Mouse (Mus musculus) embryonic facial prominence, embryonic 12.5 days (tissue): ENCODE results near the gene Adprhl1. TPM values are rescaled to one million over a fixed set of nuclear protein-coding genes. Genes with fewer than 3 reads are reported as not detected.
A peak's percentile ranks its signal among the peaks of the same experiment; 100 is the strongest.

ENCODE experiments used
- ATAC-seq: fragments of 200-750 bp; cut with Nextera tagmentation; 2 replicates; pipeline ENCODE4 v1.8.0; 2017; ENCODE audit not compliant: insufficient number of reproducible peaks, insufficient read depth, low FRiP score, low TSS enrichment
- H3K27ac ChIP-seq: fragments of 300-500 bp; sonication (generic); 2 replicates; pipeline ENCODE4 v1.5.1; 2016; ENCODE audit warnings: mild to moderate bottlenecking
- H3K27me3 ChIP-seq: fragments of 300-500 bp; sonication (generic); 2 replicates; pipeline ENCODE4 v1.6.1; 2016; ENCODE audit warnings: mild to moderate bottlenecking, moderate library complexity
- H3K36me3 ChIP-seq: fragments of 300-500 bp; sonication (generic); 2 replicates; pipeline ENCODE4 v1.6.1; 2016; ENCODE audit warnings: mild to moderate bottlenecking
- H3K4me1 ChIP-seq: fragments of 300-500 bp; sonication (generic); 2 replicates; pipeline ENCODE4 v1.6.1; 2016
- H3K4me2 ChIP-seq: fragments of 300-500 bp; sonication (generic); replicated peaks from 2 replicates; pipeline ENCODE4 v1.6.1; 2016; ENCODE audit warnings: mild to moderate bottlenecking, moderate library complexity
- H3K4me3 ChIP-seq: fragments of 300-500 bp; sonication (generic); 2 replicates; pipeline ENCODE4 v1.5.1; 2016; ENCODE audit warnings: mild to moderate bottlenecking
- H3K9ac ChIP-seq: fragments of 300-500 bp; sonication (generic); 2 replicates; pipeline ENCODE4 v1.6.1; 2016; ENCODE audit warnings: mild to moderate bottlenecking, moderate library complexity
- H3K9me3 ChIP-seq: fragments of 300-500 bp; sonication (generic); 2 replicates; pipeline ENCODE4 v1.6.1; 2016; ENCODE audit warnings: mild to moderate bottlenecking, moderate library complexity
- WGBS: fragments of 180-500 bp; shearing (Covaris S2); methylation state at CpG from one replicate; pipeline ENCODE4 v1.1.7; 2016; 5-methylcytosine and 5-hydroxymethylcytosine counted together
- polyA plus RNA-seq: library from polyadenylated mRNA; unstranded; fragments of >200 nt; fragmentation: Nextera tagmentation; extraction: Ambion mirVana; gene quantifications from 2 replicates; pipeline ENCODE4 v1.2.1, GENCODE M21; 2016

The Adprhl1 gene
- polyA plus RNA-seq, 1 experiment from 2014 or later, result 0.49 TPM

DNA sequence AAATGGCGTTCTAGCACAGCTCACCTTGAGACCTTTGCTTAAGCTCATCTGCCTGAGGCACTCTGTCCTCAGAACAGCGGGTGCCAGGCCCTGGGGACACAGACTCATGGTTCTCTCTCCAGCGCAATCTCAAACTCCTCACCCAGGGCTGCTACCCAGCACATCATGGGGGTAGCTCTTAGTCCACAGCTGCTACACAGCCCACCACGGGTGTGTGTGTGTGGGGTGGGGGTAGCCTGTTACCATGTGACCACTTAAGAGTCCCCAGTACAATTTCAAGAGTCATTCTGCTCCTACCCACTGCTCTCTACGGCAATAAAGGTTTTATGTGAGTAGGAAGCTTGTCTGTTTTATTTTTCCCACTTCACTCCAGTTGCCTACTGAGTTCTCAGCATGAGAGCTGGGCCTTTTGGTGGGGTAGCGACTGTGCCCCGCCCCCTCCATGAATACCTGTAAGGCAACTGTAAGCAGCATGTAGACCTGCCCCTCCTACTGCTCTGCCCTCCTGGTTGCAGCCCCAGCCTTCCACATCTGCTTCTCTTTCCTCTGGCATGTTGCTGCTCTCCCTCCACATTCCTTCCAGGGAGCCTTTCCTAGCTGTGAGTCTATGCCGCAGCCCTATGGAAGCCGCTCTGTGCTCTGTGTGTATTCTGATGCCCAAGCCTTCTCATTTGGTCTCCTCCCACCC is 24.9 kb downstream of the Adprhl1 start:
- Histone ChIP-seq H3K4me1 (no peaks in the 10 kb centered on the region), H3K9me3 (no peaks in the 10 kb centered on the region), H3K9ac (no peak overlapping the region), H3K4me2 (no peak overlapping the region), H3K4me3 (no peak overlapping the region), H3K27me3 (peaks cover 4% of the 10 kb centered on the region; the same call in 1 of the 2 replicates), H3K36me3 (no peaks in the 10 kb centered on the region), H3K27ac (no peak overlapping the region)
- no peak for ATAC-seq
- WGBS, result 47% methylated on average over 9 of the region's 9 CpGs

DNA sequence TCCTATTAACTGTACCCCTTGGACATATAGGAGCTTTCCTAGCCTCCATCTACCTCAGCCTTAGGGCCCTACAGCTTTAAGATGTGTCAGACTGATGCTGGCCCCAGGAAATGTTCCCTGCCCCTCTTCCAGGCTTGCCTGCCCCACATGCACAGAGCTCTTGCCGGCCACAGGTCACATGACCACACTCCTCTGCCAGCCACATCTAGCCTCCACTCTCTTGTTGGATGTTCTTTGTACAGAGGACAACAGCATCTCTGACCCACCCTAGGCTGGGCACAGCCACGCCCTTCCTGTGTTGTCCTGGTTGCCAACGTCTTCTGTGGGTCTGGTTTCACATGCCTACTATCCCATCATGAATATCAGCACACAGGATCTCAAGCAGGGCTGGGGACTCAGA is 26.8 kb downstream of the Adprhl1 start:
- no peak overlapping the region for H3K27ac ChIP-seq
- no peak overlapping the region for H3K9ac ChIP-seq
- ATAC-seq, result no peak
- H3K4me3 ChIP-seq, result no peak overlapping the region
- H3K27me3 ChIP-seq, result 0 out of 2 replicates have a peak, but pooled peaks cover 4% of the 10 kb centered on the region
- H3K36me3 ChIP-seq, result no peaks in the 10 kb centered on the region
- H3K4me1 ChIP-seq, result no peaks in the 10 kb centered on the region
- no peaks in the 10 kb centered on the region for H3K9me3 ChIP-seq
- H3K4me2 ChIP-seq, result no peak overlapping the region
- 68% methylated on average over 3 of the region's 3 CpGs for WGBS

GRCm38 (mm10) chr8:13226288-13226687 is 27.7 kb downstream of the Adprhl1 start:
- H3K9me3 ChIP-seq, result no peaks in the 10 kb centered on the region
- 47% methylated on average over 6 of the region's 6 CpGs for WGBS
- 0 out of 2 replicates have a peak, but pooled peaks cover 4% of the 10 kb centered on the region for H3K27me3 ChIP-seq
- no peak overlapping the region for H3K9ac ChIP-seq
- H3K4me2 ChIP-seq, result no peak overlapping the region
- H3K36me3 ChIP-seq, result no peaks in the 10 kb centered on the region
- H3K4me1 ChIP-seq, result no peaks in the 10 kb centered on the region
- peak; percentile 43; the same call in 1 of the 2 replicates for ATAC-seq
- no peak overlapping the region for H3K4me3 ChIP-seq
- H3K27ac ChIP-seq, result no peak overlapping the region

DNA sequence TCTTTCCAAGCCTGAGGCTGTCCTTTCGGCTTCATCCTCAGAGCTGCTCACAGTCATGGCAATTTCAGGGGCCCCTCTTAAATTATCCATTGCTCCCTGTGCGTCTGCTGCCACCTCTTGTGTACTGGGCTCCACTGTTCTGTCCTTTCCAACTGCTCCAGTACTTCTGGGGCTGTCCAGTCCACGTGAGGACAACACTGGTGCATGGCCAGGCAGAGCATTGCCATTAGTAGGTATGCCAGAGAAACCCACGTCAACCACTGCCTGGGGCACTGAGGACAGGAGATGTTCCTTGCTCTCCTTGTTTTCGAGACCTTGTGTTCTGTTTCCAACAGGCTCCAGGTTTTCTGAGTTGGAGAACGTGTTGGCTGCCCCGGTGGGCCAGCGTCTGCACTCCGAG is 29.5 kb downstream of the Adprhl1 start:
- H3K9me3 ChIP-seq, result no peaks in the 10 kb centered on the region
- 0 out of 2 replicates have a peak, but pooled peaks cover 4% of the 10 kb centered on the region for H3K27me3 ChIP-seq
- no peak overlapping the region for H3K27ac ChIP-seq
- no peak overlapping the region for H3K4me2 ChIP-seq
- ATAC-seq, result no peak
- no peak overlapping the region for H3K9ac ChIP-seq
- H3K4me3 ChIP-seq, result no peak overlapping the region
- WGBS, result 81% methylated on average over 9 of the region's 9 CpGs
- no peaks in the 10 kb centered on the region for H3K36me3 ChIP-seq
- H3K4me1 ChIP-seq, result no peaks in the 10 kb centered on the region

DNA sequence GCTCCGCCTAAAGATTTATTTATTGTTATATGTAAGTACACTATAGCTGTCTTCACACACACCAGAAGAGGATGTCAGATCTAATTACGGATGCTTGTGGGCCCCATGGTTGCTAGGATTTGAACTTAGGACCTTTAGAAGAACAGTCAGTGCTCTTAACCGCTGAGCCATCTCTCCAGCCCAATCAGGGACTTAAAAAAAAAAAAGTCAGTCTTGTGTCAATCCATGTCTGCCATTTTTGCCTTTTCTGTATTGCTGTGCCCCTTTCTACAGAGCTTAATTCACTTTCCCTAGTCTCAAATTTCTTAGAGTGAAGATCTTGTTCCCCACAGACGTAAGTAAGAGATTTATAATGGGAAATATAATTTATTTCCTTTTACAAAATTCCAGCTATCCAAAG is 35.5 kb downstream of the Adprhl1 start:
- H3K36me3 ChIP-seq, result no peaks in the 10 kb centered on the region
- no peak overlapping the region for H3K9ac ChIP-seq
- no peaks in the 10 kb centered on the region for H3K9me3 ChIP-seq
- no peak overlapping the region for H3K4me2 ChIP-seq
- H3K4me1 ChIP-seq, result peaks cover 4% of the 10 kb centered on the region
- WGBS, result 78% methylated on average over 4 of the region's 4 CpGs
- H3K4me3 ChIP-seq, result no peak overlapping the region
- no peaks in the 10 kb centered on the region for H3K27me3 ChIP-seq
- H3K27ac ChIP-seq, result no peak overlapping the region
- no peak for ATAC-seq

GRCm38 (mm10) chr8:13217986-13218385 is 36.0 kb downstream of the Adprhl1 start:
- Histone ChIP-seq H3K4me2 (no peak overlapping the region), H3K27me3 (no peaks in the 10 kb centered on the region), H3K9me3 (no peaks in the 10 kb centered on the region), H3K4me1 (peaks cover 9% of the 10 kb centered on the region), H3K36me3 (no peaks in the 10 kb centered on the region), H3K9ac (no peak overlapping the region), H3K4me3 (no peak overlapping the region), H3K27ac (no peak overlapping the region)
- ATAC-seq, result no peak

DNA sequence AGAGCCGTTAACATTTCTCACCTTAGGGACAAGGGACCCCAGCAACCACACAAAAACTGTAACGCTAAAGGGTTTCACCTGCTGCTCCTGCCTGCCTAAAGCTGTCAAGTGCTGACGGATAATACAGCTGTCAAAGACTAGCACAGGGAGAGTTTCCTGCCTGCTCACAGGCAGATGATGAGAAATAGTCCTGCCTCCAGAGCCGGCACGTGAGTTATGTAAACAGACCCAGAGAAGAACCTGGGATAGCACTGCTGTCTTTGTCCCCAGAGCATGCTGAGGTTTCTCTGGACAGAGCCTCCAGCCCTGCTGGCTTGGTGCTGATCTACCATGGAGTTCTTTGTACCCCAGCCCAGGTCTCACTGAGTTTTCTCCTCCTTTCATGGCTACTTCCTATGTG is 36.9 kb downstream of the Adprhl1 start:
- ATAC-seq, result no peak
- no peaks in the 10 kb centered on the region for H3K9me3 ChIP-seq
- no peak overlapping the region for H3K4me3 ChIP-seq
- H3K27ac ChIP-seq, result no peak overlapping the region
- peaks cover 9% of the 10 kb centered on the region for H3K4me1 ChIP-seq
- H3K36me3 ChIP-seq, result no peaks in the 10 kb centered on the region
- H3K9ac ChIP-seq, result no peak overlapping the region
- WGBS, result 57% methylated on average over 5 of the region's 5 CpGs
- H3K4me2 ChIP-seq, result no peak overlapping the region
- no peaks in the 10 kb centered on the region for H3K27me3 ChIP-seq

GRCm38 (mm10) chr8:13216386-13216785 is 37.6 kb downstream of the Adprhl1 start:
- Histone ChIP-seq H3K4me3 (no peak overlapping the region), H3K27me3 (no peaks in the 10 kb centered on the region), H3K9ac (no peak overlapping the region), H3K4me1 (peaks cover 9% of the 10 kb centered on the region), H3K4me2 (no peak overlapping the region), H3K36me3 (no peaks in the 10 kb centered on the region), H3K27ac (no peak overlapping the region), H3K9me3 (no peaks in the 10 kb centered on the region)
- no peak for ATAC-seq
- WGBS, result 74% methylated on average over 8 of the region's 8 CpGs

DNA sequence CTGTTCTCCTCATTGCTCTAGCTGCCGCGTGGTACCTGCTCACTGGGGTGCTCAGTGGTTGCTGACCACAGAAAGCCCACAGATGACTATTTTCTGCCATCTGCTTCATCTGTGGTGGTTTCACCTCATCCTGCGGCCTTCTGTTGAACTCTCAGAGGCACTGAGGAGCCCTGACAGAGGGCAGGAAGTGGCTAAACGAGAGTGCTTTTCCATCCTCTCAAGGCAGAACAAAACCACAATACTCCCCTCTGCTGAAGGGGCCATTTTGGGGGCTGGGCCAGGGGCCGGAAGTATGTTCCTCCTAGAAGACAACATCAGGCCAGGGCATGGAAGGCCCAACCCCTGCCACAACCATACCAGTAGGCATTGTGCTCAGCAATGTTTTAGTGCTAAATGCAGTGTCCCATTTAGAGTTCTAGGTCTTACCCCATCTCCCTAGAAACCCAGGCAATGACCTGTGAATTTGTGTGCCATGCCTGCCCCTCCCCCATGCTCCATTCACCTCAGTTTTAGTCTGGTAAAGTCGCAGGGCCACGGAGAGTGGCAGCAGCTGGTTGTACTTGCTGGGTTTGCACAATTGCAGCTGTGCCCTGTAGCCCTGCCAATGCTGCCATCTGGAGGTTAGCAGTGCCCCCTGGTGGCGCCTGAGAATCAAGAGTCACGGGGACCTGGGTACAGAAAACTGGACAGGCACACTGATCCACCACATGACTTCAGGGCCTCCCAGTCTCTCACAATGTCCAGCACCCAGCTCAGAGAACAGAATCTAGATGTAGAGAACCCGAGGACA is 40.3 kb downstream of the Adprhl1 start:
- Histone ChIP-seq H3K4me3 (no peak overlapping the region), H3K27ac (no peak overlapping the region), H3K9me3 (no peaks in the 10 kb centered on the region), H3K9ac (no peak overlapping the region), H3K27me3 (no peaks in the 10 kb centered on the region), H3K36me3 (no peaks in the 10 kb centered on the region), H3K4me2 (0 out of 2 replicates have a peak overlapping the region, but pooled peaks have one; percentile 29), H3K4me1 (peaks cover 9% of the 10 kb centered on the region)
- WGBS, result 21% methylated on average over 10 of the region's 10 CpGs
- ATAC-seq, result no peak

GRCm38 (mm10) chr8:13209770-13210169 is 44.2 kb downstream of the Adprhl1 start:
- Histone ChIP-seq H3K4me2 (no peak overlapping the region), H3K27me3 (no peaks in the 10 kb centered on the region), H3K36me3 (no peaks in the 10 kb centered on the region), H3K9ac (no peak overlapping the region), H3K9me3 (no peaks in the 10 kb centered on the region), H3K4me3 (no peak overlapping the region), H3K27ac (no peak overlapping the region), H3K4me1 (peaks cover 9% of the 10 kb centered on the region)
- 68% methylated on average over 1 of the region's 1 CpGs for WGBS
- ATAC-seq, result no peak

DNA sequence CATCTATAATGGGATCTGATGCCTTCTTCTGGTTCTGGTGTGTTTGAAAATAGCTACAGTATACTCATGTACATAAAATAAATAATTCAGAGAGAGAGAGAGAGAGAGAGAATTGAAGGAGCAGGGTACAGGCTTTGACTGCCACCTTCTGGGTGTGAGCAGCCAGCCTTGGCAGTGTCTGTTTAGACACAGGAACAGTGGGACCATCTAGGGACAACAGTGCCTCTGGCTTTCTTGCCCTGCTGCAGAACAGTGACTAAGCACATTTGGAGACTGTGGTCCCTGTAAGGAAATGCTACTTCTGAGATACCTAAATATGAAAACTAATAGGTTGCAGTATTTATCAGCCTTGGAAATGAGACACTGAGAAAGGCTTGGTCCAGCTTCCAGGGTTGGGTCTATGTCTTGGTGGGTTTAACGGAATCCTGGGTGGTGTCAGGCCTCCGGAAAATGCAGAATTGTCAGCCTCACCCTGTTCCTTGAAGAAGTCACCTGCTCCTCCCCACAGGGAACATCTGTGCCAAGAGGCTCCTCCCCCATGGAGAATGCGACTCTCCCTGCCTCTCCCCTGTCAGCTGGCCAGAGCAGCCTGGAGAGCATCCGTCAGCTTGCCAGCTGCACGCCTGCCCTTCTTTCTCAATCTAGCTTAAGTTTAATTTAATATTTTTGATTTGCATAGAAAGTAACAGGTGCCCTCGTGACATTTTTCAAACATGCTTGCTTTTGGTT is 45.2 kb downstream of the Adprhl1 start:
- WGBS, result 46% methylated on average over 6 of the region's 6 CpGs
- ATAC-seq, result no peak
- no peak overlapping the region for H3K27ac ChIP-seq

More for the DNA sequence above, 45.2 kb downstream of the Adprhl1 start:
- H3K36me3 ChIP-seq, result no peaks in the 10 kb centered on the region
- H3K9ac ChIP-seq, result no peak overlapping the region
- peaks cover 8% of the 10 kb centered on the region for H3K4me1 ChIP-seq
- H3K27me3 ChIP-seq, result no peaks in the 10 kb centered on the region
- H3K4me3 ChIP-seq, result no peak overlapping the region
- H3K9me3 ChIP-seq, result no peaks in the 10 kb centered on the region
- no peak overlapping the region for H3K4me2 ChIP-seq
